Mouse (Mus musculus): ENCODE results near the gene Slco2a1. TPM values are rescaled to one million over a fixed set of nuclear protein-coding genes. Genes with fewer than 3 reads are reported as not detected.

Gene Slco2a1
- polyA plus RNA-seq, 1 experiment from 2014 or later, result 0.17 TPM

Other genes with a start within 250 kb of the Slco2a1 start
- gene Ryk, start 153.8 kb upstream of the Slco2a1 start, polyA plus RNA-seq (2016; fragmentation: Nextera tagmentation; extraction: Ambion mirVana), result 12.9 and 13.7 TPM in 2 replicates
- gene Rab6b, start 123.1 kb downstream of the Slco2a1 start, polyA plus RNA-seq (2016; fragmentation: Nextera tagmentation; extraction: Ambion mirVana), result 12.3 and 19.9 TPM in 2 replicates
- gene Srprb, start 213.4 kb downstream of the Slco2a1 start, polyA plus RNA-seq (2016; fragmentation: Nextera tagmentation; extraction: Ambion mirVana), result 68.2 and 68.4 TPM in 2 replicates
- gene Gm20425, start 241.6 kb downstream of the Slco2a1 start, polyA plus RNA-seq (2016; fragmentation: Nextera tagmentation; extraction: Ambion mirVana), result 0.75 TPM in 1 of 2 replicates, not detected in the other
- gene Trf, start 241.7 kb downstream of the Slco2a1 start, polyA plus RNA-seq (2016; fragmentation: Nextera tagmentation; extraction: Ambion mirVana), result 14.6 and 20.6 TPM in 2 replicates